14 mouse cellular contexts compared by ENCODE assay signal in the genomic region with DNA sequence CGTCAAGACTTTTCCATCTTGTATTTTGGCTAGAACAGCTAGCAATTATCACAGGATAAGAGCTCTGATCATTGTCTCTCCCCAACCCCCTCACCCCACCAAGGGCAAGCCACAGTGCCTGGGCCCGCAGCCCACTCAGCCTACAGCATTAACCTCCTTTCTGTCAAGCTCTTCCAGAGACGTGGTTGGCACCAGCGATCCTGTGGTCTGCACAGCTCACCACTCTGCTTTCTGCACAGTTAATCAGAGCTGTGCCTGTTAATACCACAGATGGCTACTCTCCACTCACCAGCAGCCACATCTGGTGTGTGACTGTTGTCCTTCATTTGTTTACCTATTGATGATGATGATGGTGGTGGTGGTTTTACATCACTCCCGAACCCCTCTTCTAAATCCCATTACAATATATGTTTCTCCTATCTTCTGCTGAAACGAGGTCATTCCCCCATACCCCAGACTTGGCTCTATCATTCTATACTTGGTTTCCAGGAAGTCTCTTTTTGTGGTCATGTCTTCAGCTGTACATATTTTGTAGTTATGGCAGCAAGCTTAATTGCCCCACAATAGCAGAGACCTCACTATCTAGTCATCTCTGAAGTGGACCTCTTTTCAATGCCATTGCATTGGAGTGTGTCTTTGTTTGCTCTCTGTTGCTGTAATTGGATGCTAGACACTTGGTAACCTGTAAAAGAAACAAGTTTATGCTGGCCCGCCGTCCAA.
DNase-seq lines count a peak whose midpoint lies in the region; ATAC-seq and TF ChIP-seq lines count a peak whose summit lies in the region.
"Had no signal": no experiment of that assay in that cellular context is flagged by ENCODE, and none has a peak within 500 bp of the region (broad histone marks: within the 10 kb centered on the region; RNA-seq: fewer than 3 reads in every experiment).

No protein-coding gene starts in this region.

- H3K27me3 ChIP-seq in limb, embryonic 14.5 days (ENCODE audit: control insufficient read depth, insufficient read depth, low read length) = no peaks in the 10 kb centered on the region
- H3K27me3 ChIP-seq in limb, embryonic 10.5 days (ENCODE audit: low read depth, poor library complexity, severe bottlenecking) = no peaks in the 10 kb centered on the region
- H3K27me3 ChIP-seq in Patski = no peaks in the 10 kb centered on the region
- H3K27me3 ChIP-seq in hindbrain, embryonic 12.5 days = no peaks in the 10 kb centered on the region
- H3K27me3 ChIP-seq: intestine, embryonic 15.5 days; liver, embryonic 13.5 days had no signal

- no peak for TF ChIP-seq POLR2A in limb, embryonic 14.5 days (IDR thresholded peaks at IDR 0.05; ENCODE audit: borderline replicate concordance, extremely low read depth, insufficient read depth, insufficient read length)

- POLR2A ChIA-PET in Patski (lab: Charles Lee) = no interaction called here

- H3K9me3 ChIP-seq in limb, embryonic 14.5 days (ENCODE audit: control insufficient read depth, low read length) = no peaks in the 10 kb centered on the region
- H3K9me3 ChIP-seq in limb, embryonic 10.5 days (replicated peaks) = no peaks in the 10 kb centered on the region
- no peaks in the 10 kb centered on the region for H3K9me3 ChIP-seq in hindbrain, embryonic 12.5 days (replicated peaks)
- H3K9me3 ChIP-seq: intestine, embryonic 15.5 days; liver, embryonic 13.5 days had no signal

- H3K4me3 ChIP-seq in limb, embryonic 14.5 days (replicated peaks; ENCODE audit: low read length) = no peak overlapping the region
- H3K4me3 ChIP-seq in limb, embryonic 10.5 days = no peak overlapping the region
- no peak overlapping the region for H3K4me3 ChIP-seq in hindbrain, embryonic 12.5 days
- H3K4me3 ChIP-seq: intestine, embryonic 15.5 days; liver, embryonic 13.5 days had no signal

- no peak for ATAC-seq in limb, embryonic 14.5 days (ENCODE audit: low FRiP score, low read depth)
- peak; percentile 65 for ATAC-seq in Patski
- peak; percentile 51 for ATAC-seq in inflammation-experienced regulatory T-cells, adult 6 months
- no peak for ATAC-seq in hindbrain, embryonic 12.5 days (ENCODE audit: low FRiP score)
- ATAC-seq: intestine, embryonic 15.5 days had no signal

- no peak for TF ChIP-seq CTCF in Patski (IDR thresholded peaks at IDR 0.05)

- peaks cover 7% of the 10 kb centered on the region; the same call in 1 of the 2 replicates for H3K4me1 ChIP-seq in limb, embryonic 14.5 days (ENCODE audit: control insufficient read depth, insufficient read depth, low read length)
- peaks cover 36% of the 10 kb centered on the region for H3K4me1 ChIP-seq in limb, embryonic 10.5 days
- no peaks in the 10 kb centered on the region for H3K4me1 ChIP-seq in hindbrain, embryonic 12.5 days
- H3K4me1 ChIP-seq: intestine, embryonic 15.5 days had no signal

- H3K27ac ChIP-seq in limb, embryonic 14.5 days (replicated peaks; ENCODE audit: low read depth, low read length) = no peak overlapping the region
- H3K27ac ChIP-seq in limb, embryonic 10.5 days = no peak overlapping the region
- H3K27ac ChIP-seq in hindbrain, embryonic 12.5 days = no peak overlapping the region
- H3K27ac ChIP-seq: intestine, embryonic 15.5 days; liver, embryonic 13.5 days had no signal

- CTCF ChIA-PET in Patski (lab: Charles Lee) = interaction anchor here (1.4 kb wide), 1 partner anchor 77 kb away, joined by 3 read pairs; no protein-coding TSS in a partner anchor

- WGBS in limb, embryonic 14.5 days = 66% methylated on average over 8 of the region's 8 CpGs
- WGBS in limb, embryonic 10.5 days = 86% methylated on average over 8 of the region's 8 CpGs
- WGBS in hindbrain, embryonic 12.5 days = 91% methylated on average over 8 of the region's 8 CpGs

- H3K4me2 ChIP-seq in limb, embryonic 14.5 days (replicated peaks; ENCODE audit: low read depth, low read length, severe bottlenecking) = no peak overlapping the region
- no peak overlapping the region for H3K4me2 ChIP-seq in hindbrain, embryonic 12.5 days (replicated peaks)
- H3K4me2 ChIP-seq: intestine, embryonic 15.5 days had no signal

- H3K9ac ChIP-seq in limb, embryonic 14.5 days (ENCODE audit: low read depth, low read length, severe bottlenecking) = no peak overlapping the region
- H3K9ac ChIP-seq in hindbrain, embryonic 12.5 days = no peak overlapping the region
- H3K9ac ChIP-seq: intestine, embryonic 15.5 days; liver, embryonic 13.5 days had no signal

- in situ Hi-C loops in Patski (cut with MboI; ENCODE audit: low pct_unique_long_range_greater_than_20kb) = no loop called here

- H3K36me3 ChIP-seq in limb, embryonic 14.5 days (ENCODE audit: control insufficient read depth, insufficient read depth, low read length) = no peaks in the 10 kb centered on the region
- no peaks in the 10 kb centered on the region for H3K36me3 ChIP-seq in limb, embryonic 10.5 days
- H3K36me3 ChIP-seq in hindbrain, embryonic 12.5 days = no peaks in the 10 kb centered on the region
- H3K36me3 ChIP-seq: intestine, embryonic 15.5 days; liver, embryonic 13.5 days had no signal

- peak; percentile 5 for DNase-seq in limb, embryonic 14.5 days (ENCODE audit: low spot score)
- no peak for DNase-seq in limb, embryonic 10.5 days (ENCODE audit: low spot score)
- peak; percentile 43 for DNase-seq in CD4-positive, CD25-positive, alpha-beta regulatory T cell, adult 2 months (ENCODE audit: low read depth, low spot score)
- no peak for DNase-seq in Patski (ENCODE audit: low read depth, low spot score)
- DNase-seq in gastrocnemius, postnatal 4 days (ENCODE audit: low spot score in 2 of 2) = no peak
- DNase-seq: cerebellum, adult 2 months; gastrocnemius, postnatal 10 days; heart, postnatal 36 days; kidney, postnatal 4 days; liver, embryonic 13.5 days; lung, postnatal 36 days had no signal

Comparison
In these comparisons a context has a peak if more than half of its experiments do, and no peak if none do; other contexts are left out.
1. DNase-seq: peak in limb, embryonic 14.5 days (single experiment) and CD4-positive, CD25-positive, alpha-beta regulatory T cell, adult 2 months (single experiment); none in limb, embryonic 10.5 days (single experiment), Patski (single experiment) and gastrocnemius, postnatal 4 days (0 of 2).
2. ATAC-seq: peak in Patski (single experiment) and inflammation-experienced regulatory T-cells, adult 6 months (single experiment); none in limb, embryonic 14.5 days (single experiment) and hindbrain, embryonic 12.5 days (single experiment).